Mouse (Mus musculus) liver, embryonic 13.5 days (tissue): Measurements from ENCODE around the gene Ptpra. TPM values are rescaled to one million over a fixed set of nuclear protein-coding genes. Genes with fewer than 3 reads are reported as not detected.
"Not testable (repeated sequence)": the region's sequence is repeated elsewhere in the genome, so short reads cannot be mapped to it uniquely, and the experiment has no call there.

Experiments used
- ATAC-seq: fragments of 200-750 bp; cut with Nextera tagmentation; 2 replicates; pipeline ENCODE4 v1.8.0; 2017; ENCODE audit warnings: low read depth, mild to moderate bottlenecking, moderate number of reproducible peaks, moderate library complexity
- DNase-seq: peaks from one replicate; pipeline ENCODE4 v3.0.0; 2022
- H3K27ac ChIP-seq: fragments of 300-500 bp; sonication (generic); 2 replicates; pipeline ENCODE4 v1.5.1; 2015; ENCODE audit warnings: moderate library complexity, mild to moderate bottlenecking, inconsistent platforms
- H3K27me3 ChIP-seq: fragments of 300-500 bp; sonication (generic); 2 replicates; pipeline ENCODE4 v1.6.1; 2015; ENCODE audit warnings: mild to moderate bottlenecking, inconsistent platforms
- H3K36me3 ChIP-seq: fragments of 300-500 bp; sonication (generic); 2 replicates; pipeline ENCODE4 v1.6.1; 2015; ENCODE audit warnings: mild to moderate bottlenecking, inconsistent platforms
- H3K4me1 ChIP-seq: fragments of 300-500 bp; sonication (generic); replicated peaks from 2 replicates; pipeline ENCODE4 v1.6.1; 2015; ENCODE audit warnings: inconsistent platforms
- H3K4me2 ChIP-seq: fragments of 300-500 bp; sonication (generic); 2 replicates; pipeline ENCODE4 v1.6.1; 2015; ENCODE audit warnings: inconsistent platforms, mild to moderate bottlenecking, moderate library complexity
- H3K4me3 ChIP-seq: fragments of 300-500 bp; sonication (generic); replicated peaks from 2 replicates; pipeline ENCODE4 v1.5.1; 2015; ENCODE audit warnings: mild to moderate bottlenecking, inconsistent platforms
- H3K9ac ChIP-seq: fragments of 300-500 bp; sonication (generic); 2 replicates; pipeline ENCODE4 v1.6.1; 2015; ENCODE audit warnings: mild to moderate bottlenecking, inconsistent platforms
- H3K9me3 ChIP-seq: fragments of 300-500 bp; sonication (generic); replicated peaks from 2 replicates; pipeline ENCODE4 v1.6.1; 2016; ENCODE audit warnings: inconsistent platforms
- WGBS: fragments of 180-500 bp; shearing (Covaris S2); methylation state at CpG from one replicate; pipeline ENCODE4 v1.1.7; 2015; ENCODE audit not compliant: insufficient replicate concordance; 5-methylcytosine and 5-hydroxymethylcytosine counted together
- polyA plus RNA-seq: library from polyadenylated mRNA; unstranded; fragments of >200 nt; fragmentation: Nextera tagmentation; extraction: Ambion mirVana; gene quantifications from 2 replicates; pipeline ENCODE4 v1.2.1, GENCODE M21; 2015

Gene Ptpra
- polyA plus RNA-seq, 1 experiment from 2014 or later: 29.9 TPM

- peaks cover 27% of the 10 kb centered on the region for H3K36me3 ChIP-seq
- H3K4me2 ChIP-seq: no peak overlapping the region
- DNase-seq (no peak), ATAC-seq (no peak)
- no peak overlapping the region for H3K4me3 ChIP-seq
- no peaks in the 10 kb centered on the region for H3K9me3 ChIP-seq
- no peaks in the 10 kb centered on the region for H3K27me3 ChIP-seq
- peaks cover 6% of the 10 kb centered on the region for H3K4me1 ChIP-seq
- 46% methylated on average over 2 of the region's 2 CpGs for WGBS
- no peak overlapping the region for H3K9ac ChIP-seq
- H3K27ac ChIP-seq: no peak overlapping the region
Observed at GRCm38 (mm10) chr2:130558015-130558414, 107.9 kb downstream of the Ptpra start.

- ATAC-seq (peak; percentile 98), DNase-seq (peak; percentile 87)
- H3K27ac ChIP-seq: peak within 1 kb of the TSS; percentile 58
Observed at GRCm38 (mm10) chr2:130563212-130564055, 113.4 kb downstream of the Ptpra start, which contains the start of gene Mrps26. Mrps26 (plus strand) TSS chr2:130563742.

GRCm38 (mm10) chr2:130564063-130564462, 114.0 kb downstream of the Ptpra start:
- H3K9me3 ChIP-seq: no peaks in the 10 kb centered on the region
- ATAC-seq (peak; percentile 2; the same call in 1 of the 2 replicates), DNase-seq (no peak)
- peak overlapping the region; percentile 88 for H3K9ac ChIP-seq
- under 1% methylated on average over 23 of the region's 23 CpGs for WGBS
- no peaks in the 10 kb centered on the region for H3K27me3 ChIP-seq
- H3K27ac ChIP-seq: peak overlapping the region; percentile 41
- peak overlapping the region; percentile 96 for H3K4me2 ChIP-seq
- H3K4me3 ChIP-seq: peak overlapping the region; percentile 84
- peaks cover 27% of the 10 kb centered on the region for H3K4me1 ChIP-seq
- H3K36me3 ChIP-seq: peaks cover 25% of the 10 kb centered on the region

More at GRCm38 (mm10) chr2:130563212-130564055, 113.4 kb downstream of the Ptpra start, which contains the start of gene Mrps26:
- under 1% methylated on average over 61 of the region's 61 CpGs for WGBS
- Histone ChIP-seq H3K4me2 (peak within 1 kb of the TSS; percentile 96), H3K9me3 (no peaks in the 10 kb centered on the region), H3K4me1 (peaks cover 27% of the 10 kb centered on the region), H3K9ac (peak within 1 kb of the TSS; percentile 88), H3K36me3 (peaks cover 25% of the 10 kb centered on the region), H3K27me3 (no peaks in the 10 kb centered on the region), H3K4me3 (peak within 1 kb of the TSS; percentile 84)

- peaks cover 25% of the 10 kb centered on the region for H3K36me3 ChIP-seq
- no peaks in the 10 kb centered on the region for H3K27me3 ChIP-seq
- DNase-seq (no peak), ATAC-seq (no peak)
- no peaks in the 10 kb centered on the region for H3K9me3 ChIP-seq
- 87% methylated on average over 8 of the region's 8 CpGs for WGBS
- peaks cover 27% of the 10 kb centered on the region for H3K4me1 ChIP-seq
- no peak overlapping the region for H3K27ac ChIP-seq
- H3K4me3 ChIP-seq: peak overlapping the region; percentile 84
- peak overlapping the region; percentile 88 for H3K9ac ChIP-seq
- H3K4me2 ChIP-seq: peak overlapping the region; percentile 96
Observed at GRCm38 (mm10) chr2:130564983-130565382, 114.9 kb downstream of the Ptpra start.

GRCm38 (mm10) chr2:130568921-130569320, 118.8 kb downstream of the Ptpra start:
- Histone ChIP-seq H3K27me3 (peaks cover 7% of the 10 kb centered on the region; the same call in 1 of the 2 replicates), H3K36me3 (peaks cover 25% of the 10 kb centered on the region), H3K9ac (no peak overlapping the region), H3K4me2 (no peak overlapping the region), H3K9me3 (no peaks in the 10 kb centered on the region), H3K4me3 (no peak overlapping the region), H3K27ac (no peak overlapping the region), H3K4me1 (peaks cover 16% of the 10 kb centered on the region)
- DNase-seq (no peak), ATAC-seq (no peak)
- WGBS: 72% methylated on average over 4 of the region's 4 CpGs

- DNase-seq (no peak), ATAC-seq (no peak)
- Histone ChIP-seq H3K4me2 (no peak overlapping the region), H3K27ac (no peak overlapping the region), H3K4me1 (peaks cover 6% of the 10 kb centered on the region), H3K9ac (no peak overlapping the region), H3K9me3 (no peaks in the 10 kb centered on the region), H3K27me3 (peaks cover 15% of the 10 kb centered on the region), H3K36me3 (peaks cover 23% of the 10 kb centered on the region), H3K4me3 (no peak overlapping the region)
Observed at GRCm38 (mm10) chr2:130569926-130570325, 119.8 kb downstream of the Ptpra start.

GRCm38 (mm10) chr2:130574960-130575359, 124.9 kb downstream of the Ptpra start:
- H3K4me3 ChIP-seq: no peak overlapping the region
- no peak for DNase-seq
- no peak overlapping the region for H3K9ac ChIP-seq
- H3K4me2 ChIP-seq: no peak overlapping the region
- WGBS: 68% methylated on average over 5 of the region's 5 CpGs
- no peaks in the 10 kb centered on the region for H3K9me3 ChIP-seq
- H3K36me3 ChIP-seq: no peaks in the 10 kb centered on the region
- no peak for ATAC-seq
- H3K4me1 ChIP-seq: peaks cover 23% of the 10 kb centered on the region
- peaks cover 65% of the 10 kb centered on the region for H3K27me3 ChIP-seq
- no peak overlapping the region for H3K27ac ChIP-seq

- ATAC-seq: no peak
- Histone ChIP-seq H3K4me1 (peaks cover 29% of the 10 kb centered on the region), H3K4me2 (peak within 1 kb of the TSS; percentile 43), H3K27ac (no peak within 1 kb of the TSS), H3K9ac (no peak within 1 kb of the TSS), H3K9me3 (no peaks in the 10 kb centered on the region), H3K27me3 (peaks cover 74% of the 10 kb centered on the region), H3K36me3 (no peaks in the 10 kb centered on the region), H3K4me3 (peak within 1 kb of the TSS; percentile 20)
- 52% methylated on average over 9 of the region's 9 CpGs for WGBS
- no peak for DNase-seq
Observed at GRCm38 (mm10) chr2:130575873-130576272, 125.8 kb downstream of the Ptpra start, which contains the start of gene Oxt. Oxt (plus strand) TSS chr2:130576173.

GRCm38 (mm10) chr2:130576564-130576963, 126.5 kb downstream of the Ptpra start:
- WGBS: 7% methylated on average over 32 of the region's 32 CpGs

GRCm38 (mm10) chr2:130577021-130577420, 126.9 kb downstream of the Ptpra start:
- Histone ChIP-seq H3K27ac (no peak overlapping the region), H3K4me2 (peak overlapping the region; percentile 43; the same call in 1 of the 2 replicates), H3K4me1 (peaks cover 29% of the 10 kb centered on the region), H3K9me3 (no peaks in the 10 kb centered on the region), H3K27me3 (peaks cover 86% of the 10 kb centered on the region), H3K9ac (no peak overlapping the region), H3K4me3 (peak overlapping the region; percentile 20; the same call in 1 of the 2 replicates), H3K36me3 (no peaks in the 10 kb centered on the region)
- no peak for DNase-seq
- ATAC-seq: no peak
- WGBS: 8% methylated on average over 9 of the region's 9 CpGs

More at GRCm38 (mm10) chr2:130576564-130576963, 126.5 kb downstream of the Ptpra start:
- H3K9ac ChIP-seq, H3K27ac ChIP-seq, DNase-seq, H3K9me3 ChIP-seq, ATAC-seq, H3K36me3 ChIP-seq: not testable (repeated sequence)
- Histone ChIP-seq H3K4me2 (peak overlapping the region; percentile 43), H3K4me1 (peaks cover 29% of the 10 kb centered on the region), H3K4me3 (peak overlapping the region; percentile 20), H3K27me3 (peaks cover 81% of the 10 kb centered on the region)

- WGBS: 4% methylated on average over 12 of the region's 12 CpGs
Observed at GRCm38 (mm10) chr2:130577632-130578031, 127.6 kb downstream of the Ptpra start.

More at GRCm38 (mm10) chr2:130577632-130578031, 127.6 kb downstream of the Ptpra start:
- Histone ChIP-seq H3K4me1 (peaks cover 29% of the 10 kb centered on the region), H3K36me3 (no peaks in the 10 kb centered on the region), H3K4me3 (0 out of 2 replicates have a peak overlapping the region, but pooled peaks have one; percentile 20), H3K27ac (no peak overlapping the region), H3K27me3 (peaks cover 92% of the 10 kb centered on the region), H3K4me2 (peak overlapping the region; percentile 43), H3K9me3 (no peaks in the 10 kb centered on the region), H3K9ac (no peak overlapping the region)
- DNase-seq (peak; percentile 37), ATAC-seq (peak; percentile 58)
